Mouse (Mus musculus): ENCODE data around the gene Cyth2.

DNA sequence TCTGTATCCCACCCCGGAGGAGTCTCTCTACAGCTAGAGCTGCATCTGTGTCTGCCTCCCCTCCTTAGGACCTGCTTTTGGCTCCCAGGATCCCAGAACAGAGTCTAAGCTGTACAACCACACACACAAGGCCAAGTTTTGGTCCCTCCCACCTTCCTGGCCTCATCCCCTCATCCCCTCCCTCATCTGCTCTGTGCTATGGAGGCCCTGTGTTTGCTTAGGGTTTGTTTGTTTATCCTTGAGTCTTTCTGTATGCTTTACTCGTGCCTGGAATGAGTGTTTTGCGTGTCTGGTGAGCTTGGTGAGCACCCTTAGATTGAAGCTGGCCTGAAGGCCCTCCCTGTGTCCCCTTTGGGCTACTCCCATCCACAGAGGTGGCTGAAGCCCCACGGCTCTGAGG, 44.6 kb upstream of the Cyth2 start:
- TF ChIP-seq CTCF (IDR thresholded peaks at IDR 0.05; ENCODE audit: insufficient read depth, low read length) (no peak), POLR2A (IDR thresholded peaks at IDR 0.05; ENCODE audit: borderline replicate concordance, extremely low read depth, low read depth, low read length) (no peak)

All from lung, adult 2 months (tissue).